Mouse (Mus musculus) heart, adult 2 months (tissue): ENCODE results near the gene Rc3h1. TPM values are rescaled to one million over a fixed set of nuclear protein-coding genes. Genes with fewer than 3 reads are reported as not detected.
"Not testable (repeated sequence)": the region's sequence is repeated elsewhere in the genome, so short reads cannot be mapped to it uniquely, and the experiment has no call there.

ENCODE experiments used
- DNase-seq, 2 experiments: peaks; one replicate each; pipeline ENCODE4 v3.0.0; 2021
- H3K27ac ChIP-seq: fragments of 200-600 bp; 2 replicates; pipeline ENCODE4 v1.8.1; 2022
- H3K27me3 ChIP-seq: fragments of 200-500 bp; 2 replicates; pipeline ENCODE4 v1.6.1; 2012; ENCODE audit warnings: mild to moderate bottlenecking, low read length, inconsistent platforms, mixed read lengths; ENCODE audit not compliant: control insufficient read depth, insufficient read depth
- H3K36me3 ChIP-seq: fragments of 200-500 bp; 2 replicates; pipeline ENCODE4 v1.6.1; 2012; ENCODE audit warnings: low read length, inconsistent platforms; ENCODE audit not compliant: control insufficient read depth, insufficient read depth
- H3K4me1 ChIP-seq: fragments of 200-500 bp; 2 replicates; pipeline ENCODE4 v1.6.1; 2011; ENCODE audit warnings: low read length; ENCODE audit not compliant: control insufficient read depth, insufficient read depth
- H3K4me3 ChIP-seq: fragments of 200-600 bp; 2 replicates; pipeline ENCODE4 v1.8.1; 2022
- H3K79me2 ChIP-seq: fragments of 200-500 bp; replicated peaks from 2 replicates; pipeline ENCODE4 v1.6.1; 2012; ENCODE audit warnings: mild to moderate bottlenecking, inconsistent platforms, low read length, moderate library complexity, mixed read lengths; ENCODE audit not compliant: control insufficient read depth, insufficient read depth
- H3K9ac ChIP-seq: fragments of 200-500 bp; 2 replicates; pipeline ENCODE4 v1.6.1; 2012; ENCODE audit warnings: low read depth, mild to moderate bottlenecking, control low read depth, inconsistent platforms, low read length, mixed read lengths
- CTCF ChIP-seq: fragments of 200-600 bp; IDR thresholded peaks from 2 replicates; pipeline ENCODE4 v1.8.1; 2022; ENCODE audit warnings: antibody characterized with exemption, mild to moderate bottlenecking, moderate library complexity
- EP300 ChIP-seq: fragments of 200-500 bp; IDR thresholded peaks from 2 replicates; pipeline ENCODE4 v1.6.1; 2011; ENCODE audit warnings: low read depth, low read length, control low read depth; ENCODE audit not compliant: insufficient read depth
- POLR2A ChIP-seq: fragments of 200-500 bp; IDR thresholded peaks from 2 replicates; pipeline ENCODE4 v1.6.1; 2011; ENCODE audit warnings: mild to moderate bottlenecking, low read depth, low read length, control low read depth; ENCODE audit not compliant: insufficient read depth
- WGBS: fragments of 180-500 bp; shearing (Covaris S2); methylation state at CpG from one replicate; pipeline ENCODE4 v1.1.7; 2018; 5-methylcytosine and 5-hydroxymethylcytosine counted together
- intact Hi-C: fragments of 180-260 bp; cut with DNase I; formaldehyde crosslinking; loops from one replicate; pipeline ENCODE4 v1.15.1; 2025
- polyA plus RNA-seq: library from polyadenylated mRNA; depleted of rRNA; stranded (reverse); fragments of >200 nt; gene quantifications from 2 replicates; pipeline ENCODE4 v1.2.3, GENCODE M21; 2012
- total RNA-seq, 2 experiments: library from RNA; stranded (reverse); gene quantifications; 2 replicates each; pipeline ENCODE4 v1.2.3; 2021

The Rc3h1 gene
- total and polyA plus RNA-seq, 3 experiments: 9.8 to 42.0 (median 39.0) TPM

DNA sequence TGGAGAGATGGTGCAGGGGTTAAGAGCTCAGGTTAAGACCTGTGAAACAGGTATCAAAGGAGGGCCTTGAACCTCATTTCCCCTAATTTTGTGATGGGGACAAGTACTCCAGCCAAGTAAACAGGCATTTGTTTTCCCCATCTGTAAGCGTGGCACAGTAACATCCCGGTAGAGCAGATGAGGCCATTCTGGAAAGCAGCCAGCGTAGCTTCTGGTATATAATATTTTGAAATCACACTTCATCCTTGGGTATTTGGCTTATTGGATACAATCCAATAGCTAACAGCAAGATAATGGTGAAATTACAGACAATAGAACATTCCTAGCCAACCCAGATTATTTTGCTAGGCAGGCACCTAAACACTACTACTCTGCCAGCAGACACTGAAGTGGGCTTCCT is 76.7 kb downstream of the Rc3h1 start:
- intact Hi-C loops: no loop called here
- Histone ChIP-seq H3K4me3 (no peak overlapping the region), H3K9ac (no peak overlapping the region), H3K36me3 (no peaks in the 10 kb centered on the region), H3K4me1 (no peaks in the 10 kb centered on the region), H3K79me2 (no peaks in the 10 kb centered on the region), H3K27me3 (no peaks in the 10 kb centered on the region), H3K27ac (no peak overlapping the region)
- no peak for TF ChIP-seq EP300
- TF ChIP-seq POLR2A: no peak
- TF ChIP-seq CTCF: no peak
- no peak for DNase-seq
- WGBS: 46% methylated on average over 3 of the region's 3 CpGs

DNA sequence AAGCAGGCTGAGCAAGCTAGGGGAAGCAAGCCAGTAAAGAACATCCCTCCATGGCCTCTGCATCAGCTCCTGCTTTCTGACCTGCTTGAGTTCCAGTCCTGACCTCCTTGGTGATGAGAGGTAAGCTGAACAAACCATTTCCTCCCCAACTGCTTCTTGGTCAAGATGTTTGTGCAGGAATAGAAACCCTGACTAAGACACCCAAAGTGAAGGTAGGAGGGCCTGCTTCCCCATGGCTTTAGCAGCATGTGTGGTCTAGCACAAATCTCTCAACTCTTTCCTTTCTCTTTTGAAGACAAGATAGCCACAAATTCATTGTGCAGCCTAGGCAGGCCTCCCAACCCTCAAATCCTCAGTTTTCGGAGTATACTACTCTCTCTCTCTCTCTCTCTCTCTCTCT is 78.5 kb downstream of the Rc3h1 start:
- H3K4me3 ChIP-seq, H3K79me2 ChIP-seq, intact Hi-C loops, DNase-seq, H3K9ac ChIP-seq, H3K4me1 ChIP-seq, H3K27ac ChIP-seq, H3K27me3 ChIP-seq, H3K36me3 ChIP-seq: not testable (repeated sequence)
- WGBS: 89% methylated on average over 1 of the region's 1 CpGs

DNA sequence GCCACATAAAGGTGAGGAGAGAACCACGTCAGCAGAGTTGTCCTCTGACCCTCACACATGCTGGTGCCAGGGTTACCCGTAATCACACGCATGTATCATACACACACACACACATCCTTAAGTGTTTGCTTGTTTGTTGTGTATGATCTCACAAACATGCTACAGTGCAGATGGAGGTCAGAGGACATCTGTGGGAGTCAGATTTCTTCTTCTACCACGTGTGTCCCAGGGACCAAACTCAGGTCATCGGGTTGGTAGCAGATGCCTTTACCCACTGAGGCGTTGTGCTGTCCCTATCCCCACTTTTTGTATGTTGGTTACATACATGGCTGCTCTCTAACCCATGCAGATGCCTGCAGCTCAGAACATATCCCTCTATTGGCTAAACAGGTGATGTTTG is 79.3 kb downstream of the Rc3h1 start:
- no peak for TF ChIP-seq POLR2A
- WGBS: 79% methylated on average over 6 of the region's 6 CpGs

DNA sequence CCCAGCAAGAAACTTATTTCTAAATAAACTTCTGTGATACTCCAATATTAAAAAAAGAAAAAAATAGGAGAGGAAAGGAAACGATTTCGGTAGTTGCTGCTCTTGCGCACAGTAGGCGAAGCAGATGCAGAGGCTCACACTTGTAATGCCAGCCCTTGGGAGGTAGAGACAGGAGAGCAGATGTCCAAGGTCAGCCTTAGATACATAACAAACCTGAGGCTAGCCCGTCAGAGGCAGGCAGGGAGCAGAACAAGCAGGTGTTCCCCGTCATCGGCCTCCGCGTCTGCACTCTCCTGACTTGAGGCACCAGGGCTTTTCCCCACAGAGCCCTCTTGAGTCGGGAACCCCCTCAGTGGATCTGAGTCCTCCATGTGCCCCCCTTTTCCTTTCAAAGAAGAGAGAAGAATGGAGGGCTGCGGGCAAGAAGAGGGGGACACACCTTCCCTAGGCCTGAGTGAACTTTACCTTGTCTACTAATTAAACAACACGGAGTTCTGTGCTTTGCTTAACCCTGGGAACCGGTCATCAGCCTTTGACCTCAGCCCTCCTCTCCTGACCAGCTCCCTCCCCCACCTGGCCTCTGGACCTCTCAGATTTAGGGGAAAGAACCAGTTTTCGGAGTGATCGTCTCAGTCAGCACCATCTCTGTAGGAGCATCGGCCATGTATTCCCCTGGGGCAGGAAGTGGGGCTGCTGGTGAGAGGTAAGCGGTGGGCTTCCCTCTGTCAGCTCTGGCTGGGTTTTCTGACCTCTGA is 80.8 kb downstream of the Rc3h1 start:
- no peak overlapping the region for H3K9ac ChIP-seq
- H3K4me3 ChIP-seq: no peak overlapping the region
- H3K4me1 ChIP-seq: no peaks in the 10 kb centered on the region
- no peak overlapping the region for H3K27ac ChIP-seq
- no peak for DNase-seq
- no peaks in the 10 kb centered on the region for H3K27me3 ChIP-seq
- H3K36me3 ChIP-seq: no peaks in the 10 kb centered on the region
- TF ChIP-seq POLR2A: no peak
- no peak for TF ChIP-seq EP300
- no peak for TF ChIP-seq CTCF
- intact Hi-C loops: no loop called here
- 84% methylated on average over 17 of the region's 17 CpGs for WGBS
- H3K79me2 ChIP-seq: no peaks in the 10 kb centered on the region

More for the DNA sequence above, 79.3 kb downstream of the Rc3h1 start:
- no peak overlapping the region for H3K4me3 ChIP-seq
- H3K27ac ChIP-seq: no peak overlapping the region
- no peaks in the 10 kb centered on the region for H3K79me2 ChIP-seq
- no peaks in the 10 kb centered on the region for H3K27me3 ChIP-seq
- intact Hi-C loops: no loop called here
- no peaks in the 10 kb centered on the region for H3K4me1 ChIP-seq
- no peak overlapping the region for H3K9ac ChIP-seq
- DNase-seq: no peak
- no peaks in the 10 kb centered on the region for H3K36me3 ChIP-seq

DNA sequence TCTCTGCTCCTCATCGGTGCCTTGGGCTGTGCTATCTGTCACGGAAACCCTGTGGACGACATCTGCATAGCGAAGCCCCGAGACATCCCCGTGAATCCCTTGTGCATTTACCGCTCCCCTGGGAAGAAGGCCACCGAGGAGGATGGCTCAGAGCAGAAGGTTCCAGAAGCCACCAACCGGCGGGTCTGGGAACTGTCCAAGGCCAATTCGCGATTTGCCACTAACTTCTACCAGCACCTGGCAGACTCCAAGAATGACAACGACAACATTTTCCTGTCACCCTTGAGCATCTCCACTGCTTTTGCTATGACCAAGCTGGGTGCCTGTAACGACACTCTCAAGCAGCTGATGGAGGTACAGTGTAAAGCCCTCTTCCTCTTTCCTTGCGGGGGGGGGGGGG is 83.2 kb downstream of the Rc3h1 start:
- 80% methylated on average over 15 of the region's 15 CpGs for WGBS
- intact Hi-C loops: no loop called here

DNA sequence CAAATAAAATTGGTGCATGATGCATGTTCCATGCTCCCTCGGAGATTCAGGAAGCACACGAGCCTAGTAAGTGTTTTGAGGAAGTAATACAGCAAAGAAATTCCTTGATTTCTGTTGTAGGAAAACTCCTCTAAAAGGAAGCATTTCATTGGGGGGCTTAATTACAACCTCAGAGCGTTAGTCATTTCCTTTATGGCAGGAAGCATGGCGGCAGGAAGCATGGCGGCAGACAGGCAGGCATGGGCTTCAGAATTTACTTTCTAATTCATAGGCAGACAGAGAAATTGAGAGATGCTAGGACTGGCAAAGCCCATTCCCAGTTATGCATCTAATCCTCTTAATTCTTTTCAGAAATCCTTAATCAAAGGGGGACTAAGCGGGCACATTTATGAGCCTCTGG is 87.6 kb downstream of the Rc3h1 start:
- Histone ChIP-seq H3K4me3 (no peak overlapping the region), H3K4me1 (no peaks in the 10 kb centered on the region), H3K9ac (no peak overlapping the region), H3K27ac (no peak overlapping the region), H3K27me3 (no peaks in the 10 kb centered on the region), H3K36me3 (no peaks in the 10 kb centered on the region), H3K79me2 (no peaks in the 10 kb centered on the region)
- DNase-seq: no peak
- WGBS: 57% methylated on average over 6 of the region's 6 CpGs
- TF ChIP-seq POLR2A (no peak), CTCF (no peak), EP300 (no peak)
- intact Hi-C loops: no loop called here

More for the DNA sequence above, 83.2 kb downstream of the Rc3h1 start:
- Histone ChIP-seq H3K27me3 (no peaks in the 10 kb centered on the region), H3K4me3 (no peak overlapping the region), H3K9ac (no peak overlapping the region), H3K79me2 (no peaks in the 10 kb centered on the region), H3K4me1 (no peaks in the 10 kb centered on the region), H3K27ac (no peak overlapping the region), H3K36me3 (no peaks in the 10 kb centered on the region)
- TF ChIP-seq EP300 (no peak), CTCF (no peak), POLR2A (no peak)
- no peak for DNase-seq
